Mouse (Mus musculus) ES-Bruce4 (cell line): ENCODE results near the gene Slco2b1.

Source experiments
- CTCF ChIP-seq: IDR thresholded peaks from one replicate; pipeline ENCODE4 v1.8.1; 2011; ENCODE audit warnings: low read depth, low read length
- POLR2A ChIP-seq: IDR thresholded peaks from one replicate; pipeline ENCODE4 v1.8.1; 2011; ENCODE audit warnings: low read length; ENCODE audit not compliant: insufficient read depth

- TF ChIP-seq POLR2A = no peak
- peak; percentile 19 for TF ChIP-seq CTCF
Measured at GRCm38 (mm10) chr7:99670915-99671314, 40.2 kb downstream of the Slco2b1 start.
